ENCODE assay signal across 8 mouse cellular contexts in genomic region chr10:13446791-13447249, GRCm38 (mm10). TPM values are rescaled to one million over a fixed set of nuclear protein-coding genes. Genes with fewer than 3 reads are reported as not detected.
DNase-seq lines count a peak whose midpoint lies in the region; ATAC-seq and TF ChIP-seq lines count a peak whose summit lies in the region.

No protein-coding gene starts in this region.

- H3K27ac ChIP-seq in limb, embryonic 14.5 days (replicated peaks; ENCODE audit: low read depth, low read length): no peak overlapping the region
- H3K27ac ChIP-seq in stomach, embryonic 14.5 days (ENCODE audit: low read length): no peak overlapping the region; the same call in 1 of the 2 replicates

- no peak for TF ChIP-seq POLR2A in limb, embryonic 14.5 days (IDR thresholded peaks at IDR 0.05; ENCODE audit: borderline replicate concordance, extremely low read depth, insufficient read depth, insufficient read length)

- intact Hi-C loops in heart, postnatal 25 days (cut with DNase I): no loop called here

- no peak overlapping the region for H3K4me2 ChIP-seq in limb, embryonic 14.5 days (replicated peaks; ENCODE audit: low read depth, low read length, severe bottlenecking)
- no peak overlapping the region for H3K4me2 ChIP-seq in stomach, embryonic 14.5 days (replicated peaks; ENCODE audit: low read depth, low read length)

- ATAC-seq in common myeloid progenitor, adult 5-6 weeks (replicated peaks; ENCODE audit: low read depth, poor library complexity, severe bottlenecking): peak; percentile 34
- ATAC-seq in limb, embryonic 14.5 days (ENCODE audit: low FRiP score, low read depth): peak; percentile 70
- peak; percentile 64; the same call in 1 of the 2 replicates for ATAC-seq in stomach, embryonic 14.5 days (ENCODE audit: insufficient number of reproducible peaks, insufficient read depth, low FRiP score, low read depth)

- H3K36me3 ChIP-seq in limb, embryonic 14.5 days (ENCODE audit: control insufficient read depth, insufficient read depth, low read length): no peaks in the 10 kb centered on the region
- no peaks in the 10 kb centered on the region for H3K36me3 ChIP-seq in stomach, embryonic 14.5 days (ENCODE audit: control insufficient read depth, insufficient read depth, low read length)

- H3K4me3 ChIP-seq in limb, embryonic 14.5 days (replicated peaks; ENCODE audit: low read length): no peak overlapping the region
- H3K4me3 ChIP-seq in stomach, embryonic 14.5 days (ENCODE audit: low read depth, low read length): no peak overlapping the region

- WGBS in limb, embryonic 14.5 days: 18% methylated on average over 3 of the region's 3 CpGs
- WGBS in stomach, embryonic 14.5 days: 43% methylated on average over 3 of the region's 3 CpGs

- H3K4me1 ChIP-seq in limb, embryonic 14.5 days (ENCODE audit: control insufficient read depth, insufficient read depth, low read length): peaks cover 14% of the 10 kb centered on the region
- 0 out of 2 replicates have a peak, but pooled peaks cover 7% of the 10 kb centered on the region for H3K4me1 ChIP-seq in stomach, embryonic 14.5 days (ENCODE audit: control insufficient read depth, insufficient read depth, low read length)

- H3K9me3 ChIP-seq in limb, embryonic 14.5 days (ENCODE audit: control insufficient read depth, low read length): no peaks in the 10 kb centered on the region
- no peaks in the 10 kb centered on the region for H3K9me3 ChIP-seq in stomach, embryonic 14.5 days (ENCODE audit: control insufficient read depth, low read depth, low read length)

- no peaks in the 10 kb centered on the region for H3K27me3 ChIP-seq in limb, embryonic 14.5 days (ENCODE audit: control insufficient read depth, insufficient read depth, low read length)
- no peaks in the 10 kb centered on the region for H3K27me3 ChIP-seq in stomach, embryonic 14.5 days (ENCODE audit: control insufficient read depth, insufficient read depth, low read length)

- no peak overlapping the region for H3K9ac ChIP-seq in limb, embryonic 14.5 days (ENCODE audit: low read depth, low read length, severe bottlenecking)
- no peak overlapping the region for H3K9ac ChIP-seq in stomach, embryonic 14.5 days (replicated peaks; ENCODE audit: low read depth, low read length)

- peak; percentile 45 to 56 for DNase-seq in right cerebral cortex, postnatal 10 days (ENCODE audit: low spot score in 2 of 2)
- DNase-seq in right cerebral cortex, adult 18-20 months: no peak
- peak; percentile 45 for DNase-seq in heart, postnatal 25 days (ENCODE audit: low spot score)
- peak; percentile 78 for DNase-seq in limb, embryonic 14.5 days (ENCODE audit: low spot score)
- no peak for DNase-seq in thymus, postnatal 10 days (ENCODE audit: low spot score in 2 of 2)
- no peak for DNase-seq in right cerebral cortex, postnatal 36 days (ENCODE audit: low spot score in 2 of 2)

RNA-seq across cellular contexts. Expression of gene Phactr2, which starts 27.4 kb away (rescaled TPM):
- 25.9 and 27.6 TPM in 2 replicates for total RNA-seq in common myeloid progenitor, adult 5-6 weeks (2017)
- 10 to 100 TPM; 45.0 to 51.5 TPM for total RNA-seq in heart, postnatal 25 days (2021)
- 17.5 and 20.0 TPM in 2 replicates for polyA plus RNA-seq in limb, embryonic 14.5 days (2012; rRNA removed)
- 34.8 and 36.5 TPM in 2 replicates for polyA plus RNA-seq in limb, embryonic 14.5 days (2014; fragmentation: Nextera tagmentation; extraction: Ambion mirVana)
- 48.8 and 50.0 TPM in 2 replicates for polyA plus RNA-seq in stomach, embryonic 14.5 days (2014; fragmentation: Nextera tagmentation; extraction: Ambion mirVana)

RNA-seq across cellular contexts. Expression of gene Fuca2, which starts 52.5 kb away (rescaled TPM):
- total RNA-seq in common myeloid progenitor, adult 5-6 weeks (2017): 46.3 and 56.7 TPM in 2 replicates
- total RNA-seq in heart, postnatal 25 days (2021): 100 to 1,000 TPM; 296 to 317 TPM
- 23.3 and 33.1 TPM in 2 replicates for polyA plus RNA-seq in limb, embryonic 14.5 days (2012; rRNA removed)
- 55.7 and 55.8 TPM in 2 replicates for polyA plus RNA-seq in limb, embryonic 14.5 days (2014; fragmentation: Nextera tagmentation; extraction: Ambion mirVana)
- polyA plus RNA-seq in stomach, embryonic 14.5 days (2014; fragmentation: Nextera tagmentation; extraction: Ambion mirVana): 59.0 and 63.8 TPM in 2 replicates

Comparison
In these comparisons a context has a peak if more than half of its experiments do, and no peak if none do; other contexts are left out.
1. DNase-seq: peak in right cerebral cortex, postnatal 10 days (2 of 2), heart, postnatal 25 days (single experiment) and limb, embryonic 14.5 days (single experiment); none in right cerebral cortex, adult 18-20 months (single experiment), thymus, postnatal 10 days (0 of 2) and right cerebral cortex, postnatal 36 days (0 of 2).
2. Peak in every context shown above with its lines, with median percentiles within 50 percentile points of each other: ATAC-seq.